Mouse (Mus musculus) neural tube, embryonic 15.5 days (tissue): ENCODE results near the gene St3gal2. TPM values are rescaled to one million over a fixed set of nuclear protein-coding genes. Genes with fewer than 3 reads are reported as not detected.

Source experiments
- microRNA-seq: library from miRNA; unstranded; fragments of <30 nt; microRNA quantifications from one replicate; pipeline ENCODE4, GENCODE M21; 2017
- polyA plus RNA-seq: library from polyadenylated mRNA; unstranded; fragments of >200 nt; fragmentation: Nextera tagmentation; extraction: Ambion mirVana; gene quantifications from 2 replicates; pipeline ENCODE4 v1.2.1, GENCODE M21; 2015

Gene St3gal2
- polyA plus RNA-seq, 1 experiment from 2014 or later, result 24.4 TPM

Small RNA genes lying within 50 kb of the gene (microRNA-seq; reads per million reads assigned to microRNA genes)
- 0.52 reads per million for gene Mir3473d

Other genes starting within 250 kb of the St3gal2 start
- gene Mtss1l, start 198.4 kb upstream of the St3gal2 start, polyA plus RNA-seq, result 21.2 and 31.8 TPM in 2 replicates
- 5.8 and 6.3 TPM in 2 replicates for gene Il34, start 114.0 kb upstream of the St3gal2 start, polyA plus RNA-seq
- 74.1 and 78.9 TPM in 2 replicates for gene Cog4, start 73.3 kb upstream of the St3gal2 start, polyA plus RNA-seq
- gene Sf3b3, start 73.1 kb upstream of the St3gal2 start, polyA plus RNA-seq, result 79.6 and 97.3 TPM in 2 replicates
- 7.3 and 7.5 TPM in 2 replicates for gene Fuk, start 17.4 kb upstream of the St3gal2 start, polyA plus RNA-seq
- 9.8 and 11.6 TPM in 2 replicates for gene Ddx19a, start 77.9 kb downstream of the St3gal2 start, polyA plus RNA-seq
- gene Ddx19b, start 111.8 kb downstream of the St3gal2 start, polyA plus RNA-seq, result 6.0 and 6.1 TPM in 2 replicates
- gene Aars, start 113.2 kb downstream of the St3gal2 start, polyA plus RNA-seq, result 79.6 and 91.0 TPM in 2 replicates
- gene Exosc6, start 136.4 kb downstream of the St3gal2 start, polyA plus RNA-seq, result not detected in 2 replicates
- 0.31 and 0.65 TPM in 2 replicates for gene Clec18a, start 172.5 kb downstream of the St3gal2 start, polyA plus RNA-seq
- 10.3 and 10.5 TPM in 2 replicates for gene Pdpr, start 174.7 kb downstream of the St3gal2 start, polyA plus RNA-seq